Mouse (Mus musculus) urinary bladder, postnatal 4 days (tissue): ENCODE data around the gene Mettl14.
"Not testable (repeated sequence)": the region's sequence is repeated elsewhere in the genome, so short reads cannot be mapped to it uniquely, and the experiment has no call there.

Experiments
- DNase-seq, 2 experiments: peaks; one replicate each; pipeline ENCODE4 v3.0.0; 2021 to 2022; ENCODE audit warnings: low spot score in 2 of 2

Gene Mettl14

GRCm38 (mm10) chr3:123366820-123367219 is 19.1 kb downstream of the Mettl14 start:
- DNase-seq, result not testable (repeated sequence)

GRCm38 (mm10) chr3:123356377-123356991 is 29.4 kb downstream of the Mettl14 start:
- DNase-seq, result no peak

GRCm38 (mm10) chr3:123354388-123354787 is 31.5 kb downstream of the Mettl14 start:
- DNase-seq, result no peak

- no peak for DNase-seq
Observed at GRCm38 (mm10) chr3:123353661-123354060, 32.2 kb downstream of the Mettl14 start.

- no peak for DNase-seq
Observed at GRCm38 (mm10) chr3:123353183-123353582, 32.7 kb downstream of the Mettl14 start.

GRCm38 (mm10) chr3:123351519-123351918 is 34.4 kb downstream of the Mettl14 start:
- no peak for DNase-seq

GRCm38 (mm10) chr3:123350602-123351001 is 35.3 kb downstream of the Mettl14 start:
- no peak for DNase-seq

- no peak for DNase-seq
Observed at GRCm38 (mm10) chr3:123348080-123348802, 37.7 kb downstream of the Mettl14 start.

- no peak for DNase-seq
Observed at GRCm38 (mm10) chr3:123343690-123344089, 42.2 kb downstream of the Mettl14 start.

- DNase-seq, result no peak
Observed at GRCm38 (mm10) chr3:123341049-123341448, 44.9 kb downstream of the Mettl14 start.

GRCm38 (mm10) chr3:123338666-123339195 is 47.2 kb downstream of the Mettl14 start:
- DNase-seq, result no peak

- DNase-seq, result no peak
Observed at GRCm38 (mm10) chr3:123337853-123338252, 48.1 kb downstream of the Mettl14 start.

- no peak for DNase-seq
Observed at GRCm38 (mm10) chr3:123336951-123337350, 49.0 kb downstream of the Mettl14 start.

GRCm38 (mm10) chr3:123336455-123336854 is 49.5 kb downstream of the Mettl14 start:
- no peak for DNase-seq

GRCm38 (mm10) chr3:123335480-123335879 is 50.4 kb downstream of the Mettl14 start:
- DNase-seq, result no peak

- DNase-seq, result no peak
Observed at GRCm38 (mm10) chr3:123334947-123335346, 51.0 kb downstream of the Mettl14 start.

GRCm38 (mm10) chr3:123333055-123333424 is 52.9 kb downstream of the Mettl14 start:
- DNase-seq, result no peak

- DNase-seq, result no peak
Observed at GRCm38 (mm10) chr3:123332330-123333054, 53.4 kb downstream of the Mettl14 start.

GRCm38 (mm10) chr3:123330221-123330620 is 55.7 kb downstream of the Mettl14 start:
- DNase-seq, result no peak

GRCm38 (mm10) chr3:123329251-123329650 is 56.7 kb downstream of the Mettl14 start:
- DNase-seq, result peak; percentile 59 to 68

GRCm38 (mm10) chr3:123324326-123324725 is 61.6 kb downstream of the Mettl14 start:
- DNase-seq, result no peak

GRCm38 (mm10) chr3:123322147-123322546 is 63.8 kb downstream of the Mettl14 start:
- DNase-seq, result no peak
